Mouse (Mus musculus) MEL (cell line): ENCODE results near the gene Sdhaf3.

Source experiments
- CHD1 ChIP-seq: IDR thresholded peaks from 2 replicates; pipeline ENCODE4 v1.6.1; 2012; ENCODE audit warnings: low read depth, mild to moderate bottlenecking, inconsistent platforms, low read length, improper control_type of control experiment
- CTCF ChIP-seq, 3 experiments: IDR thresholded peaks in 2 of 3; conservative IDR thresholded peaks in 1 of 3; 2 replicates each; pipeline ENCODE4 v1.5.1; 2011 to 2012; ENCODE audit warnings: low read length in 3 of 3, low read depth in 2 of 3, mild to moderate bottlenecking in 2 of 3, improper control_type of control experiment in 1 of 3, inconsistent platforms in 1 of 3, mixed read lengths in 1 of 3, moderate library complexity in 1 of 3; ENCODE audit not compliant: control insufficient read depth in 1 of 3, insufficient read depth in 1 of 3, poor library complexity in 1 of 3, severe bottlenecking in 1 of 3
- E2F4 ChIP-seq: IDR thresholded peaks from 2 replicates; pipeline ENCODE4 v1.6.1; 2011; ENCODE audit warnings: low read depth, low read length, improper control_type of control experiment, borderline replicate concordance
- GATA1 ChIP-seq: IDR thresholded peaks from 2 replicates; pipeline ENCODE4 v1.6.1; 2011; ENCODE audit warnings: low read depth, low read length, improper control_type of control experiment
- HCFC1 ChIP-seq: IDR thresholded peaks from 2 replicates; pipeline ENCODE4 v1.6.1; 2012; ENCODE audit warnings: low read depth, mild to moderate bottlenecking, inconsistent platforms, low read length, improper control_type of control experiment, moderate library complexity
- JUND ChIP-seq: IDR thresholded peaks from 2 replicates; pipeline ENCODE4 v1.6.1; 2011; ENCODE audit warnings: low read depth, mild to moderate bottlenecking, improper control_type of control experiment, low read length
- MEF2A ChIP-seq: IDR thresholded peaks from 2 replicates; pipeline ENCODE4 v1.6.1; 2014; ENCODE audit warnings: low read depth, mild to moderate bottlenecking, inconsistent platforms, low read length, improper control_type of control experiment; ENCODE audit not compliant: poor library complexity, insufficient replicate concordance, severe bottlenecking; ENCODE audit errors: extremely low read depth
- NELFE ChIP-seq: IDR thresholded peaks from 2 replicates; pipeline ENCODE4 v1.6.1; 2011; ENCODE audit warnings: low read depth, low read length, improper control_type of control experiment
- POLR2A ChIP-seq, 2 experiments: IDR thresholded peaks; 2 replicates each; pipeline ENCODE4 v1.6.1; 2011 to 2012; ENCODE audit warnings: low read length in 2 of 2, mild to moderate bottlenecking in 2 of 2, control low read depth in 1 of 2, improper control_type of control experiment in 1 of 2, low read depth in 1 of 2, moderate library complexity in 1 of 2; ENCODE audit not compliant: control insufficient read depth in 1 of 2, insufficient read depth in 1 of 2, poor library complexity in 1 of 2
- POLR2AphosphoS5 ChIP-seq: IDR thresholded peaks from 2 replicates; pipeline ENCODE4 v1.6.1; 2012; ENCODE audit warnings: low read depth, borderline replicate concordance, mild to moderate bottlenecking, inconsistent platforms, low read length, moderate library complexity, mixed read lengths
- USF2 ChIP-seq, 2 experiments: IDR thresholded peaks; 2 replicates each; pipeline ENCODE4 v1.6.1; 2011 to 2012; ENCODE audit warnings: improper control_type of control experiment in 2 of 2, low read length in 2 of 2, borderline replicate concordance in 1 of 2, inconsistent platforms in 1 of 2, low read depth in 1 of 2, mild to moderate bottlenecking in 1 of 2; ENCODE audit not compliant: insufficient read depth in 1 of 2

GRCm38 (mm10) chr6:6997956-6998355, 42.2 kb downstream of the Sdhaf3 start:
- TF ChIP-seq CTCF (IDR thresholded peaks at IDR 0.05 in 2 of 3, conservative IDR thresholded peaks at IDR 0.05 in 1 of 3; ENCODE audit: control insufficient read depth in 1 of 3, insufficient read depth in 1 of 3, low read depth in 2 of 3, low read length in 3 of 3, poor library complexity in 1 of 3, severe bottlenecking in 1 of 3) (no peak), NELFE (no peak), E2F4 (no peak), POLR2A (IDR thresholded peaks at IDR 0.05; ENCODE audit: control insufficient read depth in 1 of 2, insufficient read depth in 1 of 2, low read depth in 1 of 2, low read length in 2 of 2, poor library complexity in 1 of 2) (no peak), USF2 (IDR thresholded peaks at IDR 0.05; ENCODE audit: borderline replicate concordance in 1 of 2, insufficient read depth in 1 of 2, low read depth in 1 of 2, low read length in 2 of 2) (no peak), HCFC1 (no peak), CHD1 (no peak), GATA1 (no peak), JUND (no peak), POLR2AphosphoS5 (no peak), MEF2A (no peak)
